8 mouse cellular contexts compared by ENCODE assay signal in the genomic region with DNA sequence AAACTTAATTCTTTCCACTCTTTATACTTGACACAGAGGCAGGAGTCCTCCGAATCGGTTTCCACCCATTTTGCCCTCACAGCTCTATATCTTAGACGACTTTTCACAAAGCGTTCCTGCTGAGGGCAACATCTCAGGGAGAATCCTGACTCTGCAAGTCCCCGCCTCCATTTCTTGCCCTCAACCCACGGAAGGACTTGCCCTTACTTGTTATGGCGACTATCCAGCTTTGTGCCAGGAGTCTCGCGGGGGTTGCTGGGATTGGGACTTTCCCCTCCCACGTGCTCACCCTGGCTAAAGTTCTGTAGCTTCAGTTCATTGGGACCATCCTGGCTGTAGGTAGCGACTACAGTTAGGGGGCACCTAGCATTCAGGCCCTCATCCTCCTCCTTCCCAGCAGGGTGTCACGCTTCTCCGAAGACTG. TPM values are rescaled to one million over a fixed set of nuclear protein-coding genes. Genes with fewer than 3 reads are reported as not detected.
DNase-seq lines count a peak whose midpoint lies in the region; ATAC-seq lines count a peak whose summit lies in the region.

A gene (minus strand): TSS at position 165 of the 424 bp plus-strand sequence.
A gene (plus strand): TSS at position 269 of the 424 bp plus-strand sequence.

- DNase-seq in R1 (ENCODE audit: low read depth, low spot score) = peak; percentile 99
- peak; percentile 86 to 90 for DNase-seq in cerebellum, postnatal 25 days
- DNase-seq in frontal cortex, postnatal 25 days (ENCODE audit: low spot score in 2 of 2) = peak; percentile 74 to 80
- peak; percentile 89 for DNase-seq in hindbrain, embryonic 14.5 days (ENCODE audit: low spot score)
- DNase-seq in layer of hippocampus, postnatal 36 days = peak; percentile 87 to 89
- peak; percentile 97 for DNase-seq in lung, postnatal 36 days
- peak; percentile 96 for DNase-seq in retina, postnatal 1 day
- peak; percentile 89 to 90 for DNase-seq in urinary bladder, adult 18-20 months (ENCODE audit: low spot score in 2 of 2)

- no peaks in the 10 kb centered on the region for H3K9me3 ChIP-seq in hindbrain, embryonic 14.5 days (ENCODE audit: control insufficient read depth, low read length)

- H3K9ac ChIP-seq in hindbrain, embryonic 14.5 days = peak within 1 kb of the TSS; percentile 82

- H3K27ac ChIP-seq in hindbrain, embryonic 14.5 days = peak within 1 kb of the TSS; percentile 88

- peak within 1 kb of the TSS; percentile 78 for H3K4me3 ChIP-seq in hindbrain, embryonic 14.5 days (replicated peaks; ENCODE audit: low read length)

- peak; percentile 68 for ATAC-seq in hindbrain, embryonic 14.5 days (ENCODE audit: low FRiP score)

- H3K36me3 ChIP-seq in hindbrain, embryonic 14.5 days (replicated peaks; ENCODE audit: control insufficient read depth, insufficient read depth) = 0 out of 2 replicates have a peak, but pooled peaks cover 13% of the 10 kb centered on the region

- WGBS in hindbrain, embryonic 14.5 days = under 1% methylated on average over 13 of the region's 13 CpGs

- peaks cover 29% of the 10 kb centered on the region for H3K4me1 ChIP-seq in hindbrain, embryonic 14.5 days (replicated peaks; ENCODE audit: control insufficient read depth, insufficient read depth, low read length)

- no peaks in the 10 kb centered on the region for H3K27me3 ChIP-seq in hindbrain, embryonic 14.5 days (ENCODE audit: control insufficient read depth, insufficient read depth, low read length)

- H3K4me2 ChIP-seq in hindbrain, embryonic 14.5 days (replicated peaks) = peak within 1 kb of the TSS; percentile 94

RNA-seq across cellular contexts. Expression of the first gene that starts in this region (rescaled TPM):
- 15.6 and 16.8 TPM in 2 replicates for polyA plus RNA-seq in hindbrain, embryonic 14.5 days (2014; fragmentation: Nextera tagmentation; extraction: Ambion mirVana)
- total RNA-seq in layer of hippocampus, postnatal 36 days (2021) = 10 to 100 TPM; 11.8 to 14.3 TPM

RNA-seq across cellular contexts. Expression of the second gene that starts in this region (rescaled TPM):
- 55.7 TPM in 2 replicates for polyA plus RNA-seq in hindbrain, embryonic 14.5 days (2014; fragmentation: Nextera tagmentation; extraction: Ambion mirVana)
- 10 to 100 TPM; 25.4 to 27.4 TPM for total RNA-seq in layer of hippocampus, postnatal 36 days (2021)

Comparison
In these comparisons a context has a peak if more than half of its experiments do, and no peak if none do; other contexts are left out.
1. Peak in every context shown above with its lines: DNase-seq, ATAC-seq, H3K4me3 ChIP-seq and H3K27ac ChIP-seq.